ENCODE assay signal across 8 mouse cellular contexts in genomic region chr8:71376423-71377030, GRCm38 (mm10). TPM values are rescaled to one million over a fixed set of nuclear protein-coding genes. Genes with fewer than 3 reads are reported as not detected.
DNase-seq lines count a peak whose midpoint lies in the region; ATAC-seq and TF ChIP-seq lines count a peak whose summit lies in the region.

No protein-coding gene starts in this region.

- DNase-seq in heart, adult 2 months: no peak
- DNase-seq in kidney, adult 9 months: peak; percentile 56
- DNase-seq in urinary bladder, postnatal 4 days (ENCODE audit: low spot score in 2 of 2): no peak
- DNase-seq in left cerebral cortex, adult 8-10 months (ENCODE audit: low spot score in 2 of 2): no peak
- no peak for DNase-seq in frontal cortex, adult 2 months (ENCODE audit: extremely low spot score in 1 of 2, low spot score in 1 of 2)

- H3K36me3 ChIP-seq in heart, embryonic 15.5 days: peaks cover 36% of the 10 kb centered on the region
- no peaks in the 10 kb centered on the region for H3K36me3 ChIP-seq in heart, adult 2 months (ENCODE audit: control insufficient read depth, insufficient read depth, low read length)
- H3K36me3 ChIP-seq in embryonic facial prominence, embryonic 12.5 days: peaks cover 27% of the 10 kb centered on the region
- H3K36me3 ChIP-seq in midbrain, embryonic 16.5 days (ENCODE audit: control insufficient read depth, insufficient read depth, low read length): peaks cover 6% of the 10 kb centered on the region; the same call in 1 of the 2 replicates

- H3K4me3 ChIP-seq in heart, embryonic 15.5 days: peak overlapping the region; percentile 25
- no peak overlapping the region for H3K4me3 ChIP-seq in heart, adult 2 months
- H3K4me3 ChIP-seq in embryonic facial prominence, embryonic 12.5 days: peak overlapping the region; percentile 34
- peak overlapping the region; percentile 42 for H3K4me3 ChIP-seq in midbrain, embryonic 16.5 days (ENCODE audit: low read depth, low read length)

- TF ChIP-seq POLR2A in heart, adult 2 months (IDR thresholded peaks at IDR 0.05; ENCODE audit: insufficient read depth, low read depth, low read length): no peak

- WGBS in heart, embryonic 15.5 days: 54% methylated on average over 8 of the region's 8 CpGs
- WGBS in heart, adult 2 months: 72% methylated on average over 8 of the region's 8 CpGs
- 48% methylated on average over 8 of the region's 8 CpGs for WGBS in embryonic facial prominence, embryonic 12.5 days
- 31% methylated on average over 8 of the region's 8 CpGs for WGBS in midbrain, embryonic 16.5 days

- H3K27ac ChIP-seq in heart, embryonic 15.5 days: no peak overlapping the region
- no peak overlapping the region for H3K27ac ChIP-seq in heart, adult 2 months
- H3K27ac ChIP-seq in embryonic facial prominence, embryonic 12.5 days: peak overlapping the region; percentile 51; the same call in 1 of the 2 replicates
- H3K27ac ChIP-seq in midbrain, embryonic 16.5 days (ENCODE audit: low read length): peak overlapping the region; percentile 69

- no peaks in the 10 kb centered on the region for H3K27me3 ChIP-seq in heart, embryonic 15.5 days
- no peaks in the 10 kb centered on the region for H3K27me3 ChIP-seq in heart, adult 2 months (ENCODE audit: control insufficient read depth, insufficient read depth, low read length)
- H3K27me3 ChIP-seq in embryonic facial prominence, embryonic 12.5 days: peaks cover 5% of the 10 kb centered on the region; the same call in 1 of the 2 replicates
- no peaks in the 10 kb centered on the region for H3K27me3 ChIP-seq in midbrain, embryonic 16.5 days (ENCODE audit: control insufficient read depth, insufficient read depth, low read depth, low read length)

- ATAC-seq in heart, embryonic 15.5 days (replicated peaks; ENCODE audit: insufficient number of reproducible peaks, insufficient read depth, low FRiP score, low read depth): no peak
- no peak for ATAC-seq in embryonic facial prominence, embryonic 12.5 days (ENCODE audit: insufficient number of reproducible peaks, insufficient read depth, low FRiP score, low TSS enrichment)
- no peak for ATAC-seq in midbrain, embryonic 16.5 days

- H3K79me2 ChIP-seq in heart, adult 2 months (replicated peaks; ENCODE audit: control insufficient read depth, insufficient read depth, low read length): peaks cover 4% of the 10 kb centered on the region; the same call in 1 of the 2 replicates

- TF ChIP-seq EP300 in heart, adult 2 months (IDR thresholded peaks at IDR 0.05; ENCODE audit: insufficient read depth, low read depth, low read length): no peak

- peaks cover 52% of the 10 kb centered on the region for H3K4me1 ChIP-seq in heart, embryonic 15.5 days (replicated peaks)
- H3K4me1 ChIP-seq in heart, adult 2 months (ENCODE audit: control insufficient read depth, insufficient read depth, low read length): peaks cover 2% of the 10 kb centered on the region
- peaks cover 29% of the 10 kb centered on the region for H3K4me1 ChIP-seq in embryonic facial prominence, embryonic 12.5 days
- H3K4me1 ChIP-seq in midbrain, embryonic 16.5 days (ENCODE audit: control insufficient read depth, insufficient read depth, low read length): peaks cover 37% of the 10 kb centered on the region

- peak overlapping the region; percentile 59 for H3K4me2 ChIP-seq in heart, embryonic 15.5 days
- peak overlapping the region; percentile 62 for H3K4me2 ChIP-seq in embryonic facial prominence, embryonic 12.5 days (replicated peaks)
- peak overlapping the region; percentile 75 for H3K4me2 ChIP-seq in midbrain, embryonic 16.5 days (ENCODE audit: low read length)

- H3K9me3 ChIP-seq in heart, embryonic 15.5 days (replicated peaks): no peaks in the 10 kb centered on the region
- no peaks in the 10 kb centered on the region for H3K9me3 ChIP-seq in embryonic facial prominence, embryonic 12.5 days
- H3K9me3 ChIP-seq in midbrain, embryonic 16.5 days (replicated peaks; ENCODE audit: control insufficient read depth, low read length, poor library complexity, severe bottlenecking): no peaks in the 10 kb centered on the region

- no peak for TF ChIP-seq CTCF in heart, adult 2 months (IDR thresholded peaks at IDR 0.05)

- intact Hi-C loops in heart, adult 2 months (cut with DNase I): no loop called here

- H3K9ac ChIP-seq in heart, embryonic 15.5 days: no peak overlapping the region
- H3K9ac ChIP-seq in heart, adult 2 months (ENCODE audit: low read depth, low read length): no peak overlapping the region
- peak overlapping the region; percentile 52; the same call in 1 of the 2 replicates for H3K9ac ChIP-seq in embryonic facial prominence, embryonic 12.5 days
- H3K9ac ChIP-seq in midbrain, embryonic 16.5 days (ENCODE audit: low read depth, low read length): peak overlapping the region; percentile 73

RNA-seq across cellular contexts. Expression of gene Nr2f6, which starts 5.2 kb away (rescaled TPM):
- 43.4 and 51.5 TPM in 2 replicates for polyA plus RNA-seq in heart, embryonic 15.5 days (2015; fragmentation: Nextera tagmentation; extraction: Ambion mirVana)
- total RNA-seq in heart, adult 2 months (2021): 10 to 100 TPM; 47.6 to 56.7 TPM
- 53.9 and 63.2 TPM in 2 replicates for polyA plus RNA-seq in heart, adult 2 months (2012; rRNA removed)
- 71.0 and 72.7 TPM in 2 replicates for polyA plus RNA-seq in embryonic facial prominence, embryonic 12.5 days (2016; fragmentation: Nextera tagmentation; extraction: Ambion mirVana)
- polyA plus RNA-seq in midbrain, embryonic 16.5 days (2015; fragmentation: Nextera tagmentation; extraction: Ambion mirVana): 19.8 and 20.1 TPM in 2 replicates
- total RNA-seq in left cerebral cortex, adult 8-10 months (2022): 10 to 100 TPM; 32.5 to 39.6 (median 36.7) TPM
- polyA plus RNA-seq in frontal cortex, adult 2 months (2012; rRNA removed): 42.5 and 42.8 TPM in 2 replicates

RNA-seq across cellular contexts. Expression of gene Ocel1, which starts 5.4 kb away (rescaled TPM):
- polyA plus RNA-seq in heart, embryonic 15.5 days (2015; fragmentation: Nextera tagmentation; extraction: Ambion mirVana): 4.9 and 7.2 TPM in 2 replicates
- total RNA-seq in heart, adult 2 months (2021): 10 to 100 TPM; 12.4 to 15.2 TPM
- polyA plus RNA-seq in heart, adult 2 months (2012; rRNA removed): 8.0 and 9.1 TPM in 2 replicates
- 5.4 and 5.6 TPM in 2 replicates for polyA plus RNA-seq in embryonic facial prominence, embryonic 12.5 days (2016; fragmentation: Nextera tagmentation; extraction: Ambion mirVana)
- polyA plus RNA-seq in midbrain, embryonic 16.5 days (2015; fragmentation: Nextera tagmentation; extraction: Ambion mirVana): 5.1 and 5.3 TPM in 2 replicates
- total RNA-seq in left cerebral cortex, adult 8-10 months (2022): 10 to 100 TPM; 13.3 to 16.5 (median 14.7) TPM
- polyA plus RNA-seq in frontal cortex, adult 2 months (2012; rRNA removed): 11.4 and 12.9 TPM in 2 replicates

RNA-seq across cellular contexts. Expression of gene Use1, which starts 9.9 kb away (rescaled TPM):
- polyA plus RNA-seq in heart, embryonic 15.5 days (2015; fragmentation: Nextera tagmentation; extraction: Ambion mirVana): 67.6 and 75.3 TPM in 2 replicates
- total RNA-seq in heart, adult 2 months (2021): 100 to 1,000 TPM; 140 to 169 TPM
- 112 and 120 TPM in 2 replicates for polyA plus RNA-seq in heart, adult 2 months (2012; rRNA removed)
- polyA plus RNA-seq in embryonic facial prominence, embryonic 12.5 days (2016; fragmentation: Nextera tagmentation; extraction: Ambion mirVana): 85.4 and 89.2 TPM in 2 replicates
- 117 and 123 TPM in 2 replicates for polyA plus RNA-seq in midbrain, embryonic 16.5 days (2015; fragmentation: Nextera tagmentation; extraction: Ambion mirVana)
- total RNA-seq in left cerebral cortex, adult 8-10 months (2022): 100 to 1,000 TPM; 125 to 140 (median 127) TPM
- 174 and 195 TPM in 2 replicates for polyA plus RNA-seq in frontal cortex, adult 2 months (2012; rRNA removed)

RNA-seq across cellular contexts. Expression of gene Ushbp1, which starts 19.1 kb away (rescaled TPM):
- polyA plus RNA-seq in heart, embryonic 15.5 days (2015; fragmentation: Nextera tagmentation; extraction: Ambion mirVana): 14.6 and 17.3 TPM in 2 replicates
- 10 to 100 TPM; 22.9 to 23.9 TPM for total RNA-seq in heart, adult 2 months (2021)
- polyA plus RNA-seq in heart, adult 2 months (2012; rRNA removed): 71.7 and 72.2 TPM in 2 replicates
- polyA plus RNA-seq in embryonic facial prominence, embryonic 12.5 days (2016; fragmentation: Nextera tagmentation; extraction: Ambion mirVana): 8.6 and 8.9 TPM in 2 replicates
- polyA plus RNA-seq in midbrain, embryonic 16.5 days (2015; fragmentation: Nextera tagmentation; extraction: Ambion mirVana): 7.4 and 8.1 TPM in 2 replicates
- total RNA-seq in left cerebral cortex, adult 8-10 months (2022): 1 to 10 TPM; 3.4 to 5.1 (median 3.9) TPM
- polyA plus RNA-seq in frontal cortex, adult 2 months (2012; rRNA removed): 8.9 and 11.8 TPM in 2 replicates

RNA-seq across cellular contexts. Expression of gene Babam1, which starts 20.1 kb away (rescaled TPM):
- polyA plus RNA-seq in heart, embryonic 15.5 days (2015; fragmentation: Nextera tagmentation; extraction: Ambion mirVana): 75.5 and 89.9 TPM in 2 replicates
- total RNA-seq in heart, adult 2 months (2021): 10 to 100 TPM; 62.8 to 70.2 TPM
- polyA plus RNA-seq in heart, adult 2 months (2012; rRNA removed): 88.7 and 91.3 TPM in 2 replicates
- 99.6 and 103 TPM in 2 replicates for polyA plus RNA-seq in embryonic facial prominence, embryonic 12.5 days (2016; fragmentation: Nextera tagmentation; extraction: Ambion mirVana)
- 89.8 and 91.0 TPM in 2 replicates for polyA plus RNA-seq in midbrain, embryonic 16.5 days (2015; fragmentation: Nextera tagmentation; extraction: Ambion mirVana)
- total RNA-seq in left cerebral cortex, adult 8-10 months (2022): 100 to 1,000 TPM in 3 of 4 experiments, 10 to 100 TPM in 1; 96.4 to 113 (median 105) TPM
- polyA plus RNA-seq in frontal cortex, adult 2 months (2012; rRNA removed): 131 and 140 TPM in 2 replicates

Comparison
In these comparisons a context has a peak if more than half of its experiments do, and no peak if none do; other contexts are left out.
1. H3K27ac ChIP-seq: peak in embryonic facial prominence, embryonic 12.5 days (single experiment) and midbrain, embryonic 16.5 days (single experiment); none in heart, embryonic 15.5 days (single experiment) and heart, adult 2 months (single experiment).
2. H3K9ac ChIP-seq: peak in embryonic facial prominence, embryonic 12.5 days (single experiment) and midbrain, embryonic 16.5 days (single experiment); none in heart, embryonic 15.5 days (single experiment) and heart, adult 2 months (single experiment).
3. Peak in every context shown above with its lines, with median percentiles within 50 percentile points of each other: H3K4me2 ChIP-seq.